Mouse (Mus musculus): Measurements from ENCODE around the gene Mettl23.

- no peak for TF ChIP-seq POLR2A (IDR thresholded peaks at IDR 0.05; ENCODE audit: extremely low read depth, insufficient read depth, low read length)
- no peak for TF ChIP-seq CTCF (IDR thresholded peaks at IDR 0.05; ENCODE audit: low read depth, low read length)
Observed at GRCm38 (mm10) chr11:116864444-116864843, 21.4 kb downstream of the Mettl23 start.
